Mouse (Mus musculus) intestine, embryonic 16.5 days (tissue): ENCODE data around the gene Poldip2. TPM values are rescaled to one million over a fixed set of nuclear protein-coding genes. Genes with fewer than 3 reads are reported as not detected.
A peak's percentile ranks its signal among the peaks of the same experiment; 100 is the strongest.

Experiments used
- ATAC-seq: fragments of 200-750 bp; cut with Nextera tagmentation; 2 replicates; pipeline ENCODE4 v1.8.0; 2017; ENCODE audit warnings: moderate TSS enrichment, moderate library complexity
- H3K27ac ChIP-seq: fragments of 300-500 bp; sonication (generic); 2 replicates; pipeline ENCODE4 v1.5.1; 2014; ENCODE audit warnings: mild to moderate bottlenecking, low read length
- H3K27me3 ChIP-seq: fragments of 300-500 bp; sonication (generic); replicated peaks from 2 replicates; pipeline ENCODE4 v1.6.1; 2014; ENCODE audit warnings: low read length, control low read depth, mixed read lengths; ENCODE audit not compliant: control insufficient read depth, insufficient read depth
- H3K36me3 ChIP-seq: fragments of 300-500 bp; sonication (generic); 2 replicates; pipeline ENCODE4 v1.6.1; 2014; ENCODE audit warnings: low read length, control low read depth; ENCODE audit not compliant: control insufficient read depth, insufficient read depth
- H3K4me1 ChIP-seq: fragments of 300-500 bp; sonication (generic); 2 replicates; pipeline ENCODE4 v1.6.1; 2014; ENCODE audit warnings: low read length, control low read depth, mixed read lengths; ENCODE audit not compliant: control insufficient read depth, insufficient read depth
- H3K4me2 ChIP-seq: fragments of 300-500 bp; sonication (generic); 2 replicates; pipeline ENCODE4 v1.6.1; 2014; ENCODE audit warnings: low read depth, low read length, control low read depth
- H3K4me3 ChIP-seq: fragments of 300-500 bp; sonication (generic); 2 replicates; pipeline ENCODE4 v1.5.1; 2014; ENCODE audit warnings: mild to moderate bottlenecking, low read length
- H3K9ac ChIP-seq: fragments of 300-500 bp; sonication (generic); 2 replicates; pipeline ENCODE4 v1.6.1; 2014; ENCODE audit warnings: low read depth, low read length
- H3K9me3 ChIP-seq: fragments of 300-500 bp; sonication (generic); 2 replicates; pipeline ENCODE4 v1.6.1; 2016; ENCODE audit warnings: low read length, control low read depth; ENCODE audit not compliant: control insufficient read depth
- WGBS: fragments of 180-500 bp; shearing (Covaris S2); extraction: QIAGEN DNeasy Blood & Tissue Kit; methylation state at CpG from one replicate; pipeline ENCODE4 v1.1.7; 2014; 5-methylcytosine and 5-hydroxymethylcytosine counted together
- polyA plus RNA-seq: library from polyadenylated mRNA; unstranded; fragments of >200 nt; fragmentation: Nextera tagmentation; extraction: Ambion mirVana; gene quantifications from 2 replicates; pipeline ENCODE4 v1.2.1, GENCODE M21; 2015

The Poldip2 gene
- polyA plus RNA-seq, 1 experiment from 2014 or later, result 146 TPM

- WGBS, result 51% methylated on average over 16 of the region's 16 CpGs
- H3K36me3 ChIP-seq, result no peaks in the 10 kb centered on the region
- no peaks in the 10 kb centered on the region for H3K9me3 ChIP-seq
- no peak overlapping the region for H3K4me2 ChIP-seq
- ATAC-seq, result no peak
- peaks cover 26% of the 10 kb centered on the region for H3K27me3 ChIP-seq
- H3K4me3 ChIP-seq, result no peak overlapping the region
- H3K9ac ChIP-seq, result no peak overlapping the region
- H3K27ac ChIP-seq, result no peak overlapping the region
- H3K4me1 ChIP-seq, result peaks cover 8% of the 10 kb centered on the region
Observed at GRCm38 (mm10) chr11:78499543-78499942, 12.4 kb upstream of the Poldip2 start.

GRCm38 (mm10) chr11:78500623-78501202, 11.3 kb upstream of the Poldip2 start:
- Histone ChIP-seq H3K4me2 (no peak overlapping the region), H3K27ac (no peak overlapping the region)
- WGBS, result 46% methylated on average over 9 of the region's 9 CpGs

GRCm38 (mm10) chr11:78501529-78501928, 10.5 kb upstream of the Poldip2 start:
- no peak overlapping the region for H3K9ac ChIP-seq
- no peak for ATAC-seq
- peaks cover 10% of the 10 kb centered on the region for H3K27me3 ChIP-seq
- no peak overlapping the region for H3K4me3 ChIP-seq
- H3K4me1 ChIP-seq, result peaks cover 8% of the 10 kb centered on the region
- no peaks in the 10 kb centered on the region for H3K36me3 ChIP-seq
- H3K9me3 ChIP-seq, result no peaks in the 10 kb centered on the region
- WGBS, result 71% methylated on average over 20 of the region's 20 CpGs
- no peak overlapping the region for H3K27ac ChIP-seq
- no peak overlapping the region for H3K4me2 ChIP-seq

More at GRCm38 (mm10) chr11:78500623-78501202, 11.3 kb upstream of the Poldip2 start:
- Histone ChIP-seq H3K36me3 (no peaks in the 10 kb centered on the region), H3K4me1 (peaks cover 8% of the 10 kb centered on the region), H3K9ac (no peak overlapping the region), H3K9me3 (no peaks in the 10 kb centered on the region), H3K27me3 (peaks cover 18% of the 10 kb centered on the region), H3K4me3 (no peak overlapping the region)
- ATAC-seq, result no peak

- Histone ChIP-seq H3K4me3 (no peak within 1 kb of the TSS), H3K4me2 (no peak within 1 kb of the TSS), H3K9me3 (no peaks in the 10 kb centered on the region), H3K4me1 (no peaks in the 10 kb centered on the region), H3K9ac (no peak within 1 kb of the TSS), H3K36me3 (no peaks in the 10 kb centered on the region; the same call in 1 of the 2 replicates), H3K27ac (no peak within 1 kb of the TSS), H3K27me3 (0 out of 2 replicates have a peak, but pooled peaks cover 2% of the 10 kb centered on the region)
- ATAC-seq, result no peak
- 65% methylated on average over 7 of the region's 7 CpGs for WGBS
Observed at GRCm38 (mm10) chr11:78502909-78503650, 8.9 kb upstream of the Poldip2 start, which contains the start of gene Sebox. TSS of gene Sebox (plus strand) at chr11:78503447.

GRCm38 (mm10) chr11:78505430-78505829, 6.6 kb upstream of the Poldip2 start:
- Histone ChIP-seq H3K36me3 (no peaks in the 10 kb centered on the region; the same call in 1 of the 2 replicates), H3K27ac (no peak overlapping the region), H3K9ac (no peak overlapping the region), H3K27me3 (no peaks in the 10 kb centered on the region), H3K4me2 (no peak overlapping the region), H3K4me1 (no peaks in the 10 kb centered on the region), H3K4me3 (no peak overlapping the region), H3K9me3 (no peaks in the 10 kb centered on the region)
- WGBS, result 75% methylated on average over 3 of the region's 3 CpGs
- ATAC-seq, result no peak

- H3K4me3 ChIP-seq, result no peak overlapping the region
- H3K9me3 ChIP-seq, result no peaks in the 10 kb centered on the region
- WGBS, result 83% methylated on average over 5 of the region's 5 CpGs
- no peaks in the 10 kb centered on the region; the same call in 1 of the 2 replicates for H3K36me3 ChIP-seq
- no peak overlapping the region for H3K27ac ChIP-seq
- ATAC-seq, result no peak
- no peak overlapping the region for H3K9ac ChIP-seq
- H3K27me3 ChIP-seq, result no peaks in the 10 kb centered on the region
- no peak overlapping the region for H3K4me2 ChIP-seq
- H3K4me1 ChIP-seq, result peaks cover 8% of the 10 kb centered on the region; the same call in 1 of the 2 replicates
Observed at GRCm38 (mm10) chr11:78509148-78509547, 2.8 kb upstream of the Poldip2 start.

GRCm38 (mm10) chr11:78513106-78513790, 1.3 kb downstream of the Poldip2 start:
- H3K4me3 ChIP-seq, result peak overlapping the region; percentile 96
- no peaks in the 10 kb centered on the region for H3K9me3 ChIP-seq
- no peak overlapping the region for H3K27ac ChIP-seq
- WGBS, result 78% methylated on average over 3 of the region's 3 CpGs
- H3K4me1 ChIP-seq, result peaks cover 8% of the 10 kb centered on the region; the same call in 1 of the 2 replicates
- no peaks in the 10 kb centered on the region for H3K27me3 ChIP-seq
- no peak for ATAC-seq
- peak overlapping the region; percentile 88 for H3K4me2 ChIP-seq
- H3K9ac ChIP-seq, result peak overlapping the region; percentile 98; the same call in 1 of the 2 replicates
- peaks cover 19% of the 10 kb centered on the region for H3K36me3 ChIP-seq

GRCm38 (mm10) chr11:78515549-78516325, 3.7 kb downstream of the Poldip2 start:
- no peak overlapping the region for H3K9ac ChIP-seq
- no peak overlapping the region for H3K27ac ChIP-seq
- H3K36me3 ChIP-seq, result peaks cover 36% of the 10 kb centered on the region
- no peaks in the 10 kb centered on the region for H3K27me3 ChIP-seq
- no peaks in the 10 kb centered on the region for H3K9me3 ChIP-seq
- no peak for ATAC-seq
- H3K4me3 ChIP-seq, result no peak overlapping the region
- no peak overlapping the region for H3K4me2 ChIP-seq
- WGBS, result 59% methylated on average over 2 of the region's 2 CpGs
- peaks cover 8% of the 10 kb centered on the region; the same call in 1 of the 2 replicates for H3K4me1 ChIP-seq

- Histone ChIP-seq H3K4me3 (no peak overlapping the region), H3K36me3 (peaks cover 50% of the 10 kb centered on the region), H3K4me2 (no peak overlapping the region), H3K27me3 (no peaks in the 10 kb centered on the region), H3K9ac (no peak overlapping the region), H3K4me1 (no peaks in the 10 kb centered on the region), H3K9me3 (no peaks in the 10 kb centered on the region), H3K27ac (no peak overlapping the region)
- 87% methylated on average over 10 of the region's 10 CpGs for WGBS
- no peak for ATAC-seq
Observed at GRCm38 (mm10) chr11:78518931-78519330, 6.9 kb downstream of the Poldip2 start.
